Mouse (Mus musculus): ENCODE data around the gene Ahnak2. TPM values are rescaled to one million over a fixed set of nuclear protein-coding genes. Genes with fewer than 3 reads are reported as not detected.

Gene Ahnak2
- polyA plus RNA-seq, 1 experiment from 2014 or later, result 9.4 TPM

DNA sequence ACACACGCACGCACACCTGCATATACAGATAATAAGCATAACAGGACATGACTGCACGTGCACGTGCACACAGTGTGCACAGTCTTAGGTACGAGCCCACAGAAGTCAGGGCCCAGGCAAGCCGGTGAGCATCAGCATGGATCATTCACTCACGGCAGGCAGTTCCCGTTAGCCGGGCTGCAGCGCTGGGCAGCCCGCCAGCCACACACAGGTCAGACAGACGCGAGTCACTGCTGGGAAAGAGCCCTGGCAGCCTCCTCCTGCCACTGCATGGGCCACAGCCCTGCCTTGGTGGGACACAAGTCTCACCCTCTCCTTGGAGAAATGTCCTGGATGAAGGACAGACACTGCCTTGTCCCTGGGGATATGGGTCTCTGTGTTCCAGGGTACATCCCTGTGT, 1.6 kb upstream of the Ahnak2 start:
- peaks cover 20% of the 10 kb centered on the region for H3K27me3 ChIP-seq

DNA sequence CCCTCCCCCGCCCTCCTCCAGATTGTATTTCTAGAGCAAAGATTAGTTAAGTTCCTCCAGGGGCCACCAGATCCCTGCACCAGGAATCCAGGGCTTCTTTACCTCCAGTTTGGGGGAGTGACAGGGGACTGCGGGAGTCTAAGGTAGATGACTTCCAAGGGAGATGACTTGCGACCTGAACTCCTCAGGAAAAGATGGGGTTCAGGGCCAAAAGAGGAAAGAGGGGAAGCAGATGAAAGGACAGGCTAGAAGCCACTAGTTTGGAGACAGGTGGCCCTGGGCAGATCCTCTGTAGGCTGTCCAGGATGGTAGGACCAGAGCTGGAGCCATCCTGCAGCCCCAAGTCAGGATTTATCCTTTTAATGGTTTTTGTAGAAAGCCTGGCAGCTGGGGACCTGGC, 460 bp upstream of the Ahnak2 start:
- 27% methylated on average over 3 of the region's 3 CpGs for WGBS
- Histone ChIP-seq H3K4me1 (peaks cover 55% of the 10 kb centered on the region), H3K4me2 (peak overlapping the region; percentile 99; the same call in 1 of the 2 replicates), H3K36me3 (no peaks in the 10 kb centered on the region), H3K9me3 (no peaks in the 10 kb centered on the region), H3K27ac (no peak overlapping the region), H3K9ac (no peak overlapping the region), H3K27me3 (peaks cover 20% of the 10 kb centered on the region), H3K4me3 (no peak overlapping the region)
- no peak for ATAC-seq (ENCODE audit: insufficient number of reproducible peaks, low FRiP score, low TSS enrichment, low read depth)

More for the DNA sequence above, 1.6 kb upstream of the Ahnak2 start:
- H3K9ac ChIP-seq, result no peak overlapping the region
- no peaks in the 10 kb centered on the region for H3K36me3 ChIP-seq
- 39% methylated on average over 13 of the region's 13 CpGs for WGBS
- peaks cover 52% of the 10 kb centered on the region for H3K4me1 ChIP-seq
- H3K4me2 ChIP-seq, result no peak overlapping the region
- ATAC-seq (ENCODE audit: insufficient number of reproducible peaks, low FRiP score, low TSS enrichment, low read depth), result no peak
- H3K27ac ChIP-seq, result no peak overlapping the region
- H3K9me3 ChIP-seq, result no peaks in the 10 kb centered on the region
- H3K4me3 ChIP-seq, result no peak overlapping the region

GRCm38 (mm10) chr12:112800476-112800875, 2.0 kb downstream of the Ahnak2 start:
- Histone ChIP-seq H3K4me2 (no peak overlapping the region), H3K36me3 (no peaks in the 10 kb centered on the region), H3K27ac (no peak overlapping the region), H3K9me3 (no peaks in the 10 kb centered on the region), H3K27me3 (peaks cover 20% of the 10 kb centered on the region), H3K4me3 (no peak overlapping the region), H3K4me1 (peaks cover 79% of the 10 kb centered on the region), H3K9ac (no peak overlapping the region)
- WGBS, result 9% methylated on average over 4 of the region's 4 CpGs
- no peak for ATAC-seq (ENCODE audit: insufficient number of reproducible peaks, low FRiP score, low TSS enrichment, low read depth)

- peaks cover 90% of the 10 kb centered on the region for H3K4me1 ChIP-seq
- H3K4me2 ChIP-seq, result no peak overlapping the region
- H3K9ac ChIP-seq, result no peak overlapping the region
- no peaks in the 10 kb centered on the region for H3K36me3 ChIP-seq
- 80% methylated on average over 10 of the region's 10 CpGs for WGBS
- no peaks in the 10 kb centered on the region for H3K9me3 ChIP-seq
- H3K27me3 ChIP-seq, result peaks cover 20% of the 10 kb centered on the region
- H3K4me3 ChIP-seq, result no peak overlapping the region
- ATAC-seq (ENCODE audit: insufficient number of reproducible peaks, low FRiP score, low TSS enrichment, low read depth), result no peak
- H3K27ac ChIP-seq, result peak overlapping the region; percentile 73; the same call in 1 of the 2 replicates
Observed at GRCm38 (mm10) chr12:112799237-112799970, 3.1 kb downstream of the Ahnak2 start.

DNA sequence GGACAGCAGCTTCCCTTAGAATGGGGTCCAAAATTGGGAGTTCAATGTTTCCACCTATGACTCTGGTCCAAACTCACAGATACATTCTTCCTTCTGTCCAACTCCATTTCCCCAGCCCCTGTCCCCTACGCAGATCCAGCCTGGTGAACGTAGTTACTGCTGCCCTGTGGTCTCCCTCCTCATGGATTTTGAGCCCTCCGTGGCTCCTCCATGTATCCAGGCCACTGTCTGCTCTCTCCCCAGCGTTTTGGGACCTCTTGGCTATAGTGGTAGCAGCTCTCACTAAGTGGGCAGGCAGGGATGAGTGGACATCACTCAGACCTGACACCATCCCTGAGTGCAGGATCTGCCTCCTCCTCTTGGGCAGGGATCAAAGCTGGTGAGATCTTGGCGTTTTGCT, 3.7 kb downstream of the Ahnak2 start:
- no peak for ATAC-seq (ENCODE audit: insufficient number of reproducible peaks, low FRiP score, low TSS enrichment, low read depth)
- peaks cover 90% of the 10 kb centered on the region for H3K4me1 ChIP-seq
- peaks cover 20% of the 10 kb centered on the region for H3K27me3 ChIP-seq
- no peaks in the 10 kb centered on the region for H3K36me3 ChIP-seq
- 66% methylated on average over 5 of the region's 5 CpGs for WGBS
- H3K4me2 ChIP-seq, result no peak overlapping the region
- no peak overlapping the region; the same call in 1 of the 2 replicates for H3K9ac ChIP-seq
- no peak overlapping the region for H3K4me3 ChIP-seq
- peak overlapping the region; percentile 73 for H3K27ac ChIP-seq
- H3K9me3 ChIP-seq, result no peaks in the 10 kb centered on the region

DNA sequence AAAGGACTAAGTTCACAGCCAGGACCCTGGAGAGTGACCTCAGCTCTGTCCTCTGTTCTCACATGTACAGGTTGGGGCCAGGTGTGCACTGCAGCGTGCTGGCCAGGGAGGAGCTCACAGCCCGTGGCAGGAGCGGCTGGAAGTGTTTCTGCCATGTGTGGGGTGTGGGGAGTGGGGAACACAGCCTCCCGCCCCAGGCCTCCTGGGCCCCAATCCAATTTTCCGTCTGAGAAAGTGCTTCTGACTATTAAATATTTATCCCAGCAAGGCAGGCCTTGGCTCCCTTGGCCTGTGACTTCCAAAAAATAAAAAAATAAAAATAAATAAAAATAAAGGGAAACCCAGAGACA, 4.2 kb downstream of the Ahnak2 start:
- H3K9me3 ChIP-seq, result no peaks in the 10 kb centered on the region
- no peak overlapping the region for H3K4me3 ChIP-seq
- 6% methylated on average over 5 of the region's 5 CpGs for WGBS
- peaks cover 93% of the 10 kb centered on the region for H3K4me1 ChIP-seq
- peak overlapping the region; percentile 23; the same call in 1 of the 2 replicates for H3K9ac ChIP-seq
- H3K27me3 ChIP-seq, result peaks cover 20% of the 10 kb centered on the region
- H3K4me2 ChIP-seq, result peak overlapping the region; percentile 5
- ATAC-seq (ENCODE audit: insufficient number of reproducible peaks, low FRiP score, low TSS enrichment, low read depth), result no peak
- H3K27ac ChIP-seq, result peak overlapping the region; percentile 73
- H3K36me3 ChIP-seq, result no peaks in the 10 kb centered on the region

- H3K36me3 ChIP-seq, result no peaks in the 10 kb centered on the region
- H3K4me1 ChIP-seq, result peaks cover 98% of the 10 kb centered on the region
- peak overlapping the region; percentile 5 for H3K4me2 ChIP-seq
- ATAC-seq (ENCODE audit: insufficient number of reproducible peaks, low FRiP score, low TSS enrichment, low read depth), result no peak
- peaks cover 20% of the 10 kb centered on the region for H3K27me3 ChIP-seq
- H3K9me3 ChIP-seq, result no peaks in the 10 kb centered on the region
- peak overlapping the region; percentile 23; the same call in 1 of the 2 replicates for H3K9ac ChIP-seq
- peak overlapping the region; percentile 73 for H3K27ac ChIP-seq
- H3K4me3 ChIP-seq, result no peak overlapping the region
- 42% methylated on average over 15 of the region's 15 CpGs for WGBS
Observed at GRCm38 (mm10) chr12:112797672-112798331, 4.7 kb downstream of the Ahnak2 start.

DNA sequence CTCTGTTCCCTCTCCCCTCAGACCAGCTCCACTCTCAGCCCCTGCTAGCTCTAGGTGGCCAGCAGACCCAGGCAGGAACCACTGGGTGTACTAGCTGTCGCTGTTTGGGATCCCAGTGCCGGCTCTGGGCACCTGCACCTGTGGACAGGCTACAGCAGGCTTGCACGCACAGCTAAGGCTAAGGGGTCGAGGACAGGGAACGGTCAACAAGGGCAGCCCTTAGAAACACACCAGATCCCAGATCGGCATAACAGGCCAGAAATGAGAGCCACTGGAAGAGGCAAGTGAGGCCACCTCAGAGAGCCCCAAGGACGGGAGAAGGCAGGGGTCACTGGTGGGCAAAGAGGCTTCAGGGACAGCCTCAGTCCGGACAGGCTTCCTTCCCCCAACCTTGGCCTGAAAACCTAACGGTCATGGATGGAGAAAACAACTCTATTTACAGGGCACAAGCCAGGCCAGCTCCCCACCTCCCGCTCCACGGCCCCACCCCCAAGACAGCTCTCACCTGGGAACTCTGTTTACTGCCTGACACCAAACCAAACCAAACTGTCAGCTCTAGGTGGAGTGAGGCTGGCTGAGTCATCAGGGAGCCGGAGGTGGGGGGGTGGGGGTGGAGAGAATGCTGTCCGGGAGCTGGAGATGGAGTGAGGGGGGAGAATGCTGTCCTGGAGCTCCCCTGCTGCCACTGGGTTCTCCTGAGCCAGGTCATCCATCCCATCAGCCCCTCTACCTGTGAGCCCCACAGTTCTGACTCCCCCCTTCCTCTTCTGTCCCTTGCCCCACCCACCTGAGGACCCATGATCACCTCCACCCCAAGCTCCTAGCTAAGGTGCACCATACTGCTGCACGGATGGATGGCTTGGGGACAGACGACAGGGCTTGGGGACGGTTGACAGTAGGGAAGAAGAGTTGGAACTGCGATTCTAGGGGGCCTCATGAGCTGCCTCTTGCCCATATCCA, 5.6 kb downstream of the Ahnak2 start:
- Histone ChIP-seq H3K4me2 (0 out of 2 replicates have a peak overlapping the region, but pooled peaks have one; percentile 5), H3K9ac (no peak overlapping the region), H3K4me3 (no peak overlapping the region), H3K27me3 (peaks cover 18% of the 10 kb centered on the region), H3K27ac (peak overlapping the region; percentile 73; the same call in 1 of the 2 replicates), H3K9me3 (no peaks in the 10 kb centered on the region), H3K36me3 (no peaks in the 10 kb centered on the region), H3K4me1 (peaks cover 93% of the 10 kb centered on the region)
- ATAC-seq (ENCODE audit: insufficient number of reproducible peaks, low FRiP score, low TSS enrichment, low read depth), result no peak
- 41% methylated on average over 17 of the region's 17 CpGs for WGBS

DNA sequence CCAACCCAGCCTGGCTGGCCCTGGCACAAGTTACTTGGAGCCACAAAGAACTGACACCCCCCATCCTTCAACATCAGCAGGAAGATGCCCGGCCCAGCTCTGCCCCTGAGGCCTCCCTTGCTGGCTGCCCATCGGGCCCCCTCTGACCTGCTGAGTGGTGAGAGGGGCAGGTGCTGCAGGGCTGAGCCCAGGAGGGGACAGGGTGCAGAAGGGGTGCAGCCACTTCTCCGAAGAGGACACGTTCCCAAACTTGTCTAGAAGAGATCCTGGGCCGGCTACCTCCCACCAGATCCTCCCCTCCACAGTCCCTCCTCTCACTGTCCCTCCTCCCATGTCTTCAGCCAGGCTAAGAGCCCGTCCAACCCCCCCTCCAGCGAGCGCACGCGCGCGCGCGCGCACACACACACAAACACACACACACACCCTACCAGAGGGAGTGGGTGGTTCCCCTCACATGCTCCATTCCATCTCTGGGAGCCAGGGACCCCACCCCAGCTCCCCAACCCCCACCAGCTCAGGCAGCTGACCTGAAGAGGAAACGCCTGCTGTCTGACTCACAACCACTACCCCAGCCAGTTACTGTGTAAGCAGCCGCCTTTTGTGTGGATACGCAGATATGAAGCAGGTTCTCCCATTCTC, 6.9 kb downstream of the Ahnak2 start:
- H3K36me3 ChIP-seq, result no peaks in the 10 kb centered on the region
- peaks cover 84% of the 10 kb centered on the region for H3K4me1 ChIP-seq
- H3K27me3 ChIP-seq, result peaks cover 6% of the 10 kb centered on the region
- H3K4me3 ChIP-seq, result peak overlapping the region; percentile 13
- peak overlapping the region; percentile 30 for H3K4me2 ChIP-seq
- 52% methylated on average over 18 of the region's 18 CpGs for WGBS
- H3K9me3 ChIP-seq, result no peaks in the 10 kb centered on the region
- peak overlapping the region; percentile 62 for H3K27ac ChIP-seq
- 0 out of 2 replicates have a peak overlapping the region, but pooled peaks have one; percentile 8 for H3K9ac ChIP-seq
- peak; percentile 41; the same call in 1 of the 2 replicates for ATAC-seq (ENCODE audit: insufficient number of reproducible peaks, low FRiP score, low TSS enrichment, low read depth)

- no peak overlapping the region for H3K9ac ChIP-seq
- H3K4me3 ChIP-seq, result peak overlapping the region; percentile 13
- no peaks in the 10 kb centered on the region for H3K9me3 ChIP-seq
- no peaks in the 10 kb centered on the region for H3K36me3 ChIP-seq
- peak overlapping the region; percentile 30 for H3K4me2 ChIP-seq
- H3K27me3 ChIP-seq, result 0 out of 2 replicates have a peak, but pooled peaks cover 2% of the 10 kb centered on the region
- ATAC-seq (ENCODE audit: insufficient number of reproducible peaks, low FRiP score, low TSS enrichment, low read depth), result no peak
- H3K27ac ChIP-seq, result peak overlapping the region; percentile 62
- peaks cover 78% of the 10 kb centered on the region for H3K4me1 ChIP-seq
- WGBS, result 85% methylated on average over 5 of the region's 5 CpGs
Observed at GRCm38 (mm10) chr12:112794998-112795397, 7.5 kb downstream of the Ahnak2 start.

DNA sequence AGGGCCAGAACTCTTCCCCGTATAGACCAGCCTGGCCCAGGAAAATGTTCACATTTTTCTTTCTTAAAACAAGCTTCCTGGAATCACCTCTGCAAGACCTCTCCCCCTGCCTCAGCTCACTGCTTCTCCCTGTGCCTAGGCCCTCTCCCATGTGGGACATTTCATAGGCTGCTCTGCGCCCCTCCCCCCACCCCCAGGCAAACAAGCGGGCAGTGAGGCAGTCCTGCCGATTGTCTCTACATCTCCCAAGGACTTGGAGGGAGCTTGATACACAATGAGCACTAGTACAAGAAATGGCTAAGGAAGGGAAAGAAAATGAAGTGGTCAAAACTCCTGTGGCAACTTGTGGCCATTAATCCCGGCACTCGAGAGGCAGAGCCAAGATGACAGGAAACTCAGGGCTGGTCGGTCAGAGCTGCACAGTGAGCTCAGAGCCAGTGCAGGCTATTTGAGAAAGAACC, 8.1 kb downstream of the Ahnak2 start:
- Histone ChIP-seq H3K36me3 (no peaks in the 10 kb centered on the region), H3K4me3 (no peak overlapping the region), H3K9ac (no peak overlapping the region), H3K9me3 (no peaks in the 10 kb centered on the region), H3K27me3 (no peaks in the 10 kb centered on the region), H3K27ac (peak overlapping the region; percentile 62), H3K4me2 (0 out of 2 replicates have a peak overlapping the region, but pooled peaks have one; percentile 2), H3K4me1 (peaks cover 72% of the 10 kb centered on the region)
- WGBS, result 22% methylated on average over 7 of the region's 7 CpGs
- no peak for ATAC-seq (ENCODE audit: insufficient number of reproducible peaks, low FRiP score, low TSS enrichment, low read depth)

Data from limb, embryonic 15.5 days (tissue).